Mouse (Mus musculus): ENCODE results near the gene Fyco1. TPM values are rescaled to one million over a fixed set of nuclear protein-coding genes. Genes with fewer than 3 reads are reported as not detected.

Gene Fyco1
- polyA plus RNA-seq (2017; shearing (Covaris generic)): 10 to 100 TPM; 37.2 to 44.6 TPM

GRCm38 (mm10) chr9:123851713-123852448, at the start of gene Fyco1:
Gene Fyco1 (minus strand): TSS chr9:123851899.

GRCm38 (mm10) chr9:123861929-123862328, 10.2 kb upstream of the Fyco1 start, which contains the start of gene Xcr1:
Gene Xcr1 (minus strand): TSS chr9:123862029.

DNA sequence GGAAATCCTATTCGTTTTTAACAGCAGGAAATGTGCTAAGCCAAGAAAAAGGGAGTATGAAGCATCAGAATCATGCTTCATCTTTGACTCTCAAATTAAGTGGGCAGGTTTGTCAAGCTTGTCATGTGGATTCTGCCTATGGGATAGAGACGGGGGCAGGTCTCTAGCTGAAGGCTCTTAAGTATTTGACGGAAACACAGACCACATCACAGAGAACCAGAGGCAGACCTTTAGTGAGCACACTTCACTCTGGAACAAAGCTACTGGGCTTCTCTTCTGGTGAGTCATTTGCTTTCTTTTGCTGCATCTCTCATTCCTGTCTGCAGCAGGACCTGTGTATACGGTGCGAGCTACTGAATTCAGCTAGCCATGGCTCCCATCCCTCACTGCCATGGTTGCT, 45.4 kb downstream of the Fyco1 start, which contains the start of gene Cxcr6:
Gene Cxcr6 (plus strand): TSS at position 209 of the 400 bp plus-strand sequence.

Other genes starting within 250 kb of the Fyco1 start
- gene Slc6a20b, start 219.3 kb downstream of the Fyco1 start, polyA plus RNA-seq (2017; shearing (Covaris generic)): 1 to 10 TPM in 1 of 2 experiments, under 1 TPM in 1; 0.30 to 1.1 TPM
- gene Ccr9, start 173.5 kb downstream of the Fyco1 start, polyA plus RNA-seq (2017; shearing (Covaris generic)): 1 to 10 TPM; 2.0 to 3.7 TPM
- gene Slc6a20a, start 173.0 kb downstream of the Fyco1 start, polyA plus RNA-seq (2017; shearing (Covaris generic)): under 1 TPM in 1 of 2 experiments, not detected in 1; 0.54 TPM
- gene Lztfl1, start 134.2 kb downstream of the Fyco1 start, polyA plus RNA-seq (2017; shearing (Covaris generic)): 10 to 100 TPM; 29.5 to 34.1 TPM
- gene Cxcr6, start 45.4 kb downstream of the Fyco1 start, polyA plus RNA-seq (2017; shearing (Covaris generic)): 100 to 1,000 TPM in 1 of 2 experiments, 10 to 100 TPM in 1; 18.8 to 288 TPM
- gene Xcr1, start 10.1 kb upstream of the Fyco1 start, polyA plus RNA-seq (2017; shearing (Covaris generic)): 1 to 10 TPM in 1 of 2 experiments, under 1 TPM in 1; 0.24 to 2.7 TPM
- under 1 TPM; 0.32 to 0.43 TPM for gene Ccr1, start 116.8 kb upstream of the Fyco1 start, polyA plus RNA-seq (2017; shearing (Covaris generic))
- gene Ccr1l1, start 126.5 kb upstream of the Fyco1 start, polyA plus RNA-seq (2017; shearing (Covaris generic)): 1 to 10 TPM in 1 of 2 experiments, not detected in 1; 1.4 TPM
- 1 to 10 TPM; 1.4 to 1.8 TPM for gene Ccr3, start 170.1 kb upstream of the Fyco1 start, polyA plus RNA-seq (2017; shearing (Covaris generic))

All from inflammation-experienced regulatory T-cells (primary cell).